Mouse (Mus musculus) testis, adult 2 months (tissue): ENCODE measurements around the gene Galntl6.

Experiments
- CTCF ChIP-seq: fragments of 200-500 bp; IDR thresholded peaks from 2 replicates; pipeline ENCODE4 v1.5.1; 2012; ENCODE audit warnings: low read depth, mild to moderate bottlenecking, inconsistent platforms, low read length, moderate library complexity; ENCODE audit not compliant: control insufficient read depth, insufficient read depth, insufficient replicate concordance
- POLR2A ChIP-seq: fragments of 200-500 bp; IDR thresholded peaks from 2 replicates; pipeline ENCODE4 v1.6.1; 2012; ENCODE audit warnings: low read depth, mild to moderate bottlenecking, inconsistent platforms, low read length, moderate library complexity; ENCODE audit not compliant: control insufficient read depth

- TF ChIP-seq CTCF: no peak
- no peak for TF ChIP-seq POLR2A
Measured at GRCm38 (mm10) chr8:57837384-57837783, 1075.1 kb downstream of the Galntl6 start.
